Mouse (Mus musculus) thymus, postnatal 14 days (tissue): ENCODE results near the gene Slc7a1.

Experiments used
- DNase-seq: peaks from one replicate; pipeline ENCODE4 v3.0.0; 2021

The Slc7a1 gene

DNA sequence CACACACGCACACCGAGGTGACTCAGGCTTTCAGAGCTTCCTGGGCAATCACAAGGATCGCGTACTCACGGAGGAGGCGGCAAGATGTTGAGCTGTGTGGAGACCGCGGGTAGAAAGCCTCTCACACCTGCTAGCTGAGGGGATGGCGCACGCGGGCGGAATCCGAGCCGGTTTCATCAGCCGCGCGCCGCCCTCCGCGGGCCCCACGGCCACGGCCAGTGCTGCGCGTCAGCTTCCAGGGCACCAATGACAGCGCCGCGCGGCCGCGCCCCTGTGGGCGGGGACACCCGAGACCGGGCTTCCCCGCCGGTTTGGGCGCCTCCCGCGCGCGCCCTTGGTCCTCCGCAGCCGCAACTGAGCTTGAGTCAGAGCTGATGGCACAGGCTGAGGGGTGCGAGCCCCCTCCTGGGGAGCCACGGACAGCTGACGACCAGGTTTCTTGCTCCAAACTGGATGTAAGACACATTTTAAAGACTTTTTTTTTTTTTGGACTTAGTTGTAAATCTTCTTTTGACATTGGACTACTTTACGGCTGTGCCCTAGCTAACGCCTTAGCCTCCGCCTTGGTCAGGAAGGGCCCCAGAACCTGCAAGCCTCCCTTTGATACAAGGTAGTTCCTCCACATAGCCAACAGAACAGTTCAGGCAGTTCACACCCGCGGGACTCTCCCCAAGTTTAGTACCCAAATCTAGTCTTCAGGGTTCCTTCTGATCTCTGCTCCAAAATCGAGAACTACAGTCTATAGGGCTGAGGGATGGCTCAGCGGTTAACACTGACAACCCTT is at the start of gene Slc7a1:
Slc7a1 (minus strand) TSS at position 245 of the 784 bp plus-strand sequence.
- DNase-seq = peak; percentile 95

GRCm38 (mm10) chr5:148444974-148445373 is 45.3 kb upstream of the Slc7a1 start:
- no peak for DNase-seq

DNA sequence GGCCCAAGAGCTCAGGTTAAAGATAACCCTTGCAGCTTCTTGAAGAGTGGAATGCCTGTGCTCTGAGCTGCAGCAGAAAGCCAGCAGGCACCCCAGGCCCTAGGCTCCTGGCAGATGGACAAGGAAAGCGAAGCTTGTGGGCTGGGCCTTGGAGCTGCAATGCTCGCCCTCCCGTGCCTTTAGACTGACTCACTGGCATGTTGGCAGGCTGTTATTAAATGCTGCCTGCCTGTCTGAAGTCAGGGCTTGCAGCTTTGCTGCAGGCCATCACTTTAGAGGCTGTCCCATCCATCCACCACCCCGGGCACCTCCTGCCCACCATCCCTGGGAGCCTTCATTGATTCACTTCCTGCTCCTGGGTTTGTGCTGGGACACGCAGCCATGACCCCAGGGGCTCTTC is 44.0 kb upstream of the Slc7a1 start:
- no peak for DNase-seq

- DNase-seq = no peak
Measured at GRCm38 (mm10) chr5:148435660-148436059, 36.0 kb upstream of the Slc7a1 start.

DNA sequence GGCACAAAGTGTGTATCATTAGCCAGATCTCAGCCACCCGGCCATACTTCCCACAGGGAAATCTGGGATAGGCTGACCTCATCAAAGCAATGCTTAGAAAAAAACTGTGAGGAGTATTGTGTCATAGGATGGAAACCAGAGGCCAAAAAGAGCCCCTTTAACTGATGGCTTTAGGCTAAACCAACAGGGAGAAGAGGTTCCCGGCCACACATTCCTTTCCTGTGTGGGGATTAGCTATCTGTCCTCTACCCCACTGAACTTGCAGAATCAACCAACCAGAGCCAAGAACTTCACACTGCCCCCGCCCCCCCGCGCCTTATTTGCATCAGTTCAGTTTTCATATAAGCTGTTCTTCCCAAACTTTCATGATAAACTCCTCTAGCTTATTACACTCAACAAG is 32.4 kb upstream of the Slc7a1 start:
- no peak for DNase-seq

GRCm38 (mm10) chr5:148428846-148429245 is 29.1 kb upstream of the Slc7a1 start:
- DNase-seq = peak; percentile 11

DNA sequence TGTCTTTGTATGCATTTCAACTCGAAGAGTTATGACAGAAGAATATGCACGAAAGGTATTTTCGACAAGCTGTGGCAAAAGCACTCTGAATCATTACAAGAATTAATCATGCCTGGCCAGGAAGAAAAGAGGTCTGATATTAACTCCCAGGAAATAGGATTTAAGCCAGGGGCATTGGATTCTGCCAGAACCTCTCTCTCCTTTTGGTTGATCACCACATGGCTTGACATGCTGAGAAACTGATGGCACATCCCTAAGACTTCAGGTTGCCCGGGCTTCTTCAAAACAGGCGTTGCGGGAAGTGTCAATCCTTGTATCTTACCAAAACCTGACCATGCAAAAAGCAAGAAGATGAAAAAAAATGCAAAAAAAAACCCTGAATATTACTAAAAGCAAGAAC is 25.4 kb upstream of the Slc7a1 start:
- DNase-seq = no peak

DNA sequence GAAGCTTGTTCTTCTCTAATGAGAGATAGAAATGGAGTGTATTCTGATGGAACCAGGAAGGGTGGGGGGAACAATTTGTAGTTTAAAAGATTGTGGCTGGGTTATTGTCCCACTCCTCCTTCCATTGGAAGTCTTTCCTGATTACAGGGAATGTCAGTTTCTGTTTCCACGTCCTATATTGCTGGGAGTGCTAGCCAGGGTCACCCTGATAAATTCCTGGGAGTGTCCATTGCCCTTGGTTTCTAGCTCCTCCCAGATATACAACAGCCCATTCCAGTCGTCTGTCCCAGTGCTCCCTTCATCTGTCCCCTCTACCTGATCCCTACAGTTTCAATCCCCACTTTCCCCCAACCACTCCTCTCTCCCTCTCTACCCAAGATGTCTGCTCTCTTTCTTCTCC is 21.6 kb upstream of the Slc7a1 start:
- DNase-seq = no peak

DNA sequence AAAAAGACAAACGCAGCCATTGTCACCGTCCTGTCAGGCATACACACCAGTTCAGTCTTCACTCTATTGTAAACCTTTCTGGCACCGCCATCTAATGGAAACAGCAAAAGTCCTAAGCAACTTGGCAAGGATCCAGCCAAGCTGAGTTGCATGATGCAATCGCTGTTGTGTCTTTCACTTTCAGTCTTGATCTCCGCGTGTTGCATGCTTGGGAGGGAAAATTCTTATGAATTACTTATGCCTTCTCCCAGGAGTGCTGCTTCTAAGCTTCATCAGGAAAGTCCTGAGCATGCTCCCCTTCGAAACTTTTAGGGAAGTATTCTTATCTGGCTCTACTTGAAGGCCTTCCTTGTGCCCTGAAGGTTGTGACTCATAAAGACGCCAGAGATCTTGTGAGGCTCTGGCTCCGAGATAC is 19.4 kb upstream of the Slc7a1 start:
- no peak for DNase-seq

DNA sequence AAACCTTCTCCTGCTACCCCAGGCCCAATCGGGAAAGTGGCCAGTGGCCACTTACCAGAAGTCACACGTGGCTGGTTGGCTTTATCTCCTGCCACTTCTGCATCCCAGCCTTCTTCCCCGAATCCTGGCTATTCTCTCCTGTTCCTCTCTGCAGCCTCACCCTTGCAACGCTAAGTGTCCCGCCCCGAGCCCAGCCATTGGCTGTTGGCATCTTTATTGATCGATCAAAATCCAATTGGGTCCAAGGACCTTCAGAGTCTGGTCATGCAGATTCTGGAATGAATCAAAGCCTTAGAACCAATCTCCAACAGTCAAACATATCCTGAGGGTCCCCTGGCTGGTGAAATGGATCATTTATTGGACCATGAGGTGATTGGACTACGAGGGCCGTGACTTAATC is 18.7 kb upstream of the Slc7a1 start:
- no peak for DNase-seq

GRCm38 (mm10) chr5:148417756-148418155 is 18.1 kb upstream of the Slc7a1 start:
- DNase-seq = no peak

GRCm38 (mm10) chr5:148416461-148416860 is 16.8 kb upstream of the Slc7a1 start:
- no peak for DNase-seq

GRCm38 (mm10) chr5:148414233-148414632 is 14.5 kb upstream of the Slc7a1 start:
- no peak for DNase-seq

- no peak for DNase-seq
Measured at GRCm38 (mm10) chr5:148412504-148412903, 12.8 kb upstream of the Slc7a1 start.

GRCm38 (mm10) chr5:148409465-148409864 is 9.8 kb upstream of the Slc7a1 start:
- no peak for DNase-seq

- no peak for DNase-seq
Measured at GRCm38 (mm10) chr5:148406913-148407312, 7.2 kb upstream of the Slc7a1 start.

DNA sequence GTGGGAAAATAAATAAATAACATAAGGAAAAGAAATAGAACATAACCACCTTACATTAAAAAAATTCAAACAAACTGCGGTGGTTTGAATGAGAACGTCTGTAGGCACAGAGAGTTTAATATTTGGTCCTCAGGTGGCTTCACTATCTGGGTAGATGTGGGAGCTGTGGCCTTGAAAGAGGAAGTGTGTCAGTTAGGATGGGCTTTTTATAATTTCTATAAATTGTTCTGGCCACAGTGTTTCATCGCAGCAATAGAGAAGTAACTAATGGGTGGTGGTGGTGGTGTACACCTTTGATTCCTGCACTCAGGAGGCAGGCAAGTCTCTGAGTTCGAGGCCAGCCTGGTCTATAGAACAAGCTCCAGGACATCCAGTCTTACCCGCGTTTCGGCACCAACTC is 4.8 kb upstream of the Slc7a1 start:
- no peak for DNase-seq

GRCm38 (mm10) chr5:148402641-148403040 is 2.9 kb upstream of the Slc7a1 start:
- DNase-seq = no peak

DNA sequence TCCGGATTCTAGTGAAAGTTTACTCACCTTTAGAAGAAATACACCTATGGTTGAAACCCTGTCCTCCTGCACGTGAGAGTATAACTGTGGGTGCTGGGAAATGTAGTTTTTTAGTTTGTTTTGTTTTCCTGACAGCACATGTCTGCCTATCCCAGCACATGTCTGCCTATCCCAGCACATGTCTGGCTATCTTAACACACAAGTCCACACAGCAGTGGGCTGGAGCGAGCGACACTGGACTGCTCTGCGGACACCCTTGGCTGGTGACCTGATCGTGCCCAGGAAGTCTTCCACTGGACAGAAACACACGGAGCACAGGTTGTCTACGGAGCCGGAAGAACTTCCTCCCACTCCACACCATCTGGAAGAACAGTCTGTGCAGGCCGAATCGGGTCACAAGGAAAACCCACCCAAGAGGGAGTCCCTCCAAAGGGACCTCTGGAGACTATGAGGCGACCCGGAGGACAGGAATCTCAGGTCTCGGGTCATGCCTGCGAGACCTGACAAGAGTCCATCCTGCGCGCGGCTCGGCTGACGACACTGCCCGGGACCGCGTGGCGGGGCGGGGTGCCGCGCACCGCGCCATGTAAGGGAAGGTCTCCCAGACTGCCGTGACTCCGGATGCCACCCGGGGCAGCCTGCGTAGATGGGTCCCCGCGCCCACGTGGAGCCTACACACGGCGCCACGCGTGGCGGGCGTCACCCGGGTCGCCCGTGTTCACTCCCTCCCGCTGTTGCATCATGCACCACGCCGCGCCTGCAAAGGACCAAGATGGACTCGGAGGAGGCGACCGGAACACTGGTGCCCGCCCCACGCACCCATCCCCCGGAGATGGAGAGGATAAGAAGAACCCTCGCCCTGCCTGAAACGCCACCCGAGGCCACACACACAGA is 691 bp downstream of the Slc7a1 start:
- DNase-seq = no peak

DNA sequence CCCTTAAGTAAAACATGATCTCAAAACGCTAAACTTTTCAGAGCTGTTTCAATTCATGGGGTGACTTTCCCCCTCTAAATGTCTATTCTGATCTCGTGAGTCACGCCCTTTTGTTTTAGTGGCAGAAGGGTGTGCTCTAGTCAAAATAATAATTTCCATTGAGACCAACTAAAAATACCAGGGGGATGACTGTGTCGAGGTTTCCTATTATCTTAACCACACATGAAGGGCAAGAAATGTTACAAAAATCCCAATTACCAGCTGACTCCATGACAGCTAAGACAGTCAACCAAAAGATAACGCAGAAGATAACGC is 1.3 kb downstream of the Slc7a1 start:
- DNase-seq = no peak

DNA sequence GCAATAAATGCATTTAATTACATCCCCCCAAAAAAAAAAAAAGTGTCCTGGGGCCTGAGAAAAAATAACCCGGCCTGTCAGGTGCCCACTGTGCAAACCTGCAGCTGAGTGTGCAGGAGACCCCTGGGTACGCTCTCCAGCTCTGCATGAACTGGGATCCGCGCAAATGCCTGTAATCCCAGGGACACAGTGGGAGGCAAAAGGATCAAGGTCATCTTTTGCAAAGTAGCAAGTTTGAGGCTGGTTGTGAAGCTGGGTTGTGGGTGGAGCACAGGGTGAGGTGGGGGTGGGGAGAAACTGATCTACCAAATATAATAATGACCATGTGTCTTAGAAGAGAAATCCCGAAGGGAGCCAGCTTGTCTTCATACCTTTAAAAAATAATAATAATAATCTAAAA is 1.8 kb downstream of the Slc7a1 start:
- DNase-seq = no peak

- no peak for DNase-seq
Measured at GRCm38 (mm10) chr5:148397418-148397817, 2.3 kb downstream of the Slc7a1 start.

DNA sequence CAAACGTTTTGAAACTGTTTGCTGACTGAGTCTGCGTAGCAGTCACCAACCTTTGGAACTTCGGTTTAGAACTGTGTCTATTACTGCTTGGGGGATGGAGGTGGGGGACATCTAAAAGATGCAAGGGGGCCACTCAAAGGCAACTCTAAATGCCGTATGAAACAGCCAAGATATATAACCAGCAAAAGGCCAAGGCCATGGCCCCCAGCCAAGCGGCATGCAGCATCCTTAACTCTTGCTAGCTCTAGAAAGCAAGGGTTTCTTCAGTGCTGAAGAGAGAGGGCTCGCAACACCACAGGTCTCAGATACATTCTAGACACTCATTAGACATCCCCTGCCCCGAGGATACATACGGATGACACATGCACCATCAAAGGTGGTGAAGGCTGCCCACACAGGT is 6.4 kb downstream of the Slc7a1 start:
- DNase-seq = no peak

GRCm38 (mm10) chr5:148392831-148393230 is 6.9 kb downstream of the Slc7a1 start:
- no peak for DNase-seq
